Mouse (Mus musculus): Measurements from ENCODE around the gene Lpin1.
A peak's percentile ranks its signal among the peaks of the same experiment; 100 is the strongest.

Gene Lpin1

GRCm38 (mm10) chr12:16610936-16611335 is at the start of gene Lpin1:
Gene Lpin1 (minus strand): TSS chr12:16610966.
- DNase-seq (ENCODE audit: low read depth) = no peak

- no peak for DNase-seq (ENCODE audit: low read depth)
Observed at GRCm38 (mm10) chr12:16656906-16657875, 46.4 kb upstream of the Lpin1 start.

GRCm38 (mm10) chr12:16655604-16656003 is 44.8 kb upstream of the Lpin1 start:
- DNase-seq (ENCODE audit: low read depth) = no peak

- DNase-seq (ENCODE audit: low read depth) = peak; percentile 33
Observed at GRCm38 (mm10) chr12:16653332-16654093, 42.7 kb upstream of the Lpin1 start, which contains the start of gene Ntsr2. Gene Ntsr2 (plus strand): TSS chr12:16653382.

GRCm38 (mm10) chr12:16649819-16650218 is 39.1 kb upstream of the Lpin1 start:
- no peak for DNase-seq (ENCODE audit: low read depth)

GRCm38 (mm10) chr12:16648273-16648672 is 37.5 kb upstream of the Lpin1 start:
- no peak for DNase-seq (ENCODE audit: low read depth)

GRCm38 (mm10) chr12:16646780-16647409 is 36.1 kb upstream of the Lpin1 start:
- no peak for DNase-seq (ENCODE audit: low read depth)

- DNase-seq (ENCODE audit: low read depth) = no peak
Observed at GRCm38 (mm10) chr12:16644698-16645097, 33.9 kb upstream of the Lpin1 start.

GRCm38 (mm10) chr12:16643508-16644345 is 33.0 kb upstream of the Lpin1 start:
- no peak for DNase-seq (ENCODE audit: low read depth)

GRCm38 (mm10) chr12:16642000-16642399 is 31.2 kb upstream of the Lpin1 start:
- no peak for DNase-seq (ENCODE audit: low read depth)

GRCm38 (mm10) chr12:16640075-16640474 is 29.3 kb upstream of the Lpin1 start:
- DNase-seq (ENCODE audit: low read depth) = no peak

GRCm38 (mm10) chr12:16639078-16639771 is 28.5 kb upstream of the Lpin1 start:
- DNase-seq (ENCODE audit: low read depth) = no peak

- no peak for DNase-seq (ENCODE audit: low read depth)
Observed at GRCm38 (mm10) chr12:16635816-16636215, 25.1 kb upstream of the Lpin1 start.

- peak; percentile 30 for DNase-seq (ENCODE audit: low read depth)
Observed at GRCm38 (mm10) chr12:16634075-16634813, 23.5 kb upstream of the Lpin1 start.

- no peak for DNase-seq (ENCODE audit: low read depth)
Observed at GRCm38 (mm10) chr12:16633235-16633634, 22.5 kb upstream of the Lpin1 start.

- DNase-seq (ENCODE audit: low read depth) = no peak
Observed at GRCm38 (mm10) chr12:16631423-16631822, 20.7 kb upstream of the Lpin1 start.

- no peak for DNase-seq (ENCODE audit: low read depth)
Observed at GRCm38 (mm10) chr12:16630866-16631185, 20.1 kb upstream of the Lpin1 start.

GRCm38 (mm10) chr12:16630152-16630865 is 19.5 kb upstream of the Lpin1 start:
- no peak for DNase-seq (ENCODE audit: low read depth)

GRCm38 (mm10) chr12:16620230-16620629 is 9.5 kb upstream of the Lpin1 start:
- DNase-seq (ENCODE audit: low read depth) = no peak

GRCm38 (mm10) chr12:16619453-16619852 is 8.7 kb upstream of the Lpin1 start:
- DNase-seq (ENCODE audit: low read depth) = no peak

Measured in c-Kit-positive CD71-negative TER-119-negative erythroid progenitor cells, embryonic 14.5 days (primary cell).